Mouse (Mus musculus) neural tube, embryonic 14.5 days (tissue): Measurements from ENCODE around the gene Dab2ip. TPM values are rescaled to one million over a fixed set of nuclear protein-coding genes. Genes with fewer than 3 reads are reported as not detected.

ENCODE experiments used
- ATAC-seq: fragments of 200-750 bp; cut with Nextera tagmentation; 2 replicates; pipeline ENCODE4 v1.8.0; 2017; ENCODE audit warnings: low read depth, mild to moderate bottlenecking, moderate TSS enrichment, moderate library complexity
- H3K27ac ChIP-seq: fragments of 300-500 bp; sonication (generic); 2 replicates; pipeline ENCODE4 v1.5.1; 2014; ENCODE audit warnings: low read depth, mild to moderate bottlenecking, control low read depth, low read length, moderate library complexity, mixed read lengths
- H3K27me3 ChIP-seq: fragments of 300-500 bp; sonication (generic); 2 replicates; pipeline ENCODE4 v1.6.1; 2014; ENCODE audit warnings: low read length; ENCODE audit not compliant: control insufficient read depth, insufficient read depth
- H3K36me3 ChIP-seq: fragments of 300-500 bp; sonication (generic); 2 replicates; pipeline ENCODE4 v1.6.1; 2014; ENCODE audit warnings: low read length, mixed read lengths; ENCODE audit not compliant: control insufficient read depth, insufficient read depth
- H3K4me1 ChIP-seq: fragments of 300-500 bp; sonication (generic); 2 replicates; pipeline ENCODE4 v1.6.1; 2014; ENCODE audit warnings: low read length; ENCODE audit not compliant: control insufficient read depth, insufficient read depth
- H3K4me2 ChIP-seq: fragments of 300-500 bp; sonication (generic); 2 replicates; pipeline ENCODE4 v1.6.1; 2014; ENCODE audit warnings: mild to moderate bottlenecking, low read depth, low read length, control low read depth
- H3K4me3 ChIP-seq: fragments of 300-500 bp; sonication (generic); 2 replicates; pipeline ENCODE4 v1.5.1; 2014; ENCODE audit warnings: low read depth, low read length, control low read depth, mixed read lengths
- H3K9ac ChIP-seq: fragments of 300-500 bp; sonication (generic); replicated peaks from 2 replicates; pipeline ENCODE4 v1.6.1; 2014; ENCODE audit warnings: low read depth, mild to moderate bottlenecking, control low read depth, low read length, mixed read lengths
- H3K9me3 ChIP-seq: fragments of 300-500 bp; sonication (generic); 2 replicates; pipeline ENCODE4 v1.6.1; 2016; ENCODE audit warnings: low read length; ENCODE audit not compliant: control insufficient read depth
- WGBS: fragments of 180-500 bp; shearing (Covaris S2); extraction: QIAGEN DNeasy Blood & Tissue Kit; methylation state at CpG from one replicate; pipeline ENCODE4 v1.1.7; 2014; 5-methylcytosine and 5-hydroxymethylcytosine counted together
- polyA plus RNA-seq: library from polyadenylated mRNA; unstranded; fragments of >200 nt; fragmentation: Nextera tagmentation; extraction: Ambion mirVana; gene quantifications from 2 replicates; pipeline ENCODE4 v1.2.1, GENCODE M21; 2014

The Dab2ip gene
- polyA plus RNA-seq, 1 experiment from 2014 or later: 48.5 TPM

- 86% methylated on average over 11 of the region's 11 CpGs for WGBS
- Histone ChIP-seq H3K9ac (no peak overlapping the region), H3K4me1 (peaks cover 53% of the 10 kb centered on the region), H3K9me3 (no peaks in the 10 kb centered on the region), H3K4me2 (no peak overlapping the region), H3K4me3 (no peak overlapping the region), H3K36me3 (no peaks in the 10 kb centered on the region), H3K27me3 (no peaks in the 10 kb centered on the region), H3K27ac (0 out of 2 replicates have a peak overlapping the region, but pooled peaks have one; percentile 5)
- ATAC-seq: no peak
Measured at GRCm38 (mm10) chr2:35692272-35692900, 134.3 kb downstream of the Dab2ip start.

GRCm38 (mm10) chr2:35693037-35693436 is 135.0 kb downstream of the Dab2ip start:
- Histone ChIP-seq H3K9me3 (no peaks in the 10 kb centered on the region), H3K4me3 (no peak overlapping the region), H3K4me2 (no peak overlapping the region), H3K9ac (no peak overlapping the region), H3K4me1 (peaks cover 46% of the 10 kb centered on the region), H3K36me3 (no peaks in the 10 kb centered on the region), H3K27me3 (no peaks in the 10 kb centered on the region), H3K27ac (no peak overlapping the region)
- ATAC-seq: no peak
- WGBS: 81% methylated on average over 7 of the region's 7 CpGs

- no peak for ATAC-seq
- Histone ChIP-seq H3K9me3 (no peaks in the 10 kb centered on the region), H3K27me3 (no peaks in the 10 kb centered on the region), H3K4me1 (peaks cover 46% of the 10 kb centered on the region), H3K27ac (no peak overlapping the region), H3K36me3 (no peaks in the 10 kb centered on the region), H3K4me2 (no peak overlapping the region), H3K4me3 (no peak overlapping the region), H3K9ac (no peak overlapping the region)
- 52% methylated on average over 2 of the region's 2 CpGs for WGBS
Measured at GRCm38 (mm10) chr2:35694111-35694510, 136.0 kb downstream of the Dab2ip start.

- no peak overlapping the region for H3K9ac ChIP-seq
- H3K36me3 ChIP-seq: no peaks in the 10 kb centered on the region
- no peaks in the 10 kb centered on the region for H3K27me3 ChIP-seq
- ATAC-seq: no peak
- no peak overlapping the region for H3K4me3 ChIP-seq
- H3K9me3 ChIP-seq: no peaks in the 10 kb centered on the region
- H3K27ac ChIP-seq: no peak overlapping the region
- H3K4me2 ChIP-seq: no peak overlapping the region
- peaks cover 40% of the 10 kb centered on the region for H3K4me1 ChIP-seq
- 69% methylated on average over 7 of the region's 7 CpGs for WGBS
Measured at GRCm38 (mm10) chr2:35696193-35696541, 138.1 kb downstream of the Dab2ip start.

GRCm38 (mm10) chr2:35696542-35697391 is 138.7 kb downstream of the Dab2ip start:
- no peak; the same call in 1 of the 2 replicates for ATAC-seq
- Histone ChIP-seq H3K4me3 (no peak overlapping the region), H3K9me3 (no peaks in the 10 kb centered on the region), H3K9ac (no peak overlapping the region), H3K27ac (no peak overlapping the region), H3K4me1 (peaks cover 34% of the 10 kb centered on the region), H3K4me2 (0 out of 2 replicates have a peak overlapping the region, but pooled peaks have one; percentile 3), H3K36me3 (no peaks in the 10 kb centered on the region), H3K27me3 (no peaks in the 10 kb centered on the region)
- WGBS: 45% methylated on average over 3 of the region's 3 CpGs

GRCm38 (mm10) chr2:35697768-35698167 is 139.7 kb downstream of the Dab2ip start:
- Histone ChIP-seq H3K4me2 (no peak overlapping the region), H3K27me3 (no peaks in the 10 kb centered on the region), H3K4me3 (no peak overlapping the region), H3K27ac (no peak overlapping the region), H3K9me3 (no peaks in the 10 kb centered on the region), H3K9ac (no peak overlapping the region), H3K4me1 (peaks cover 28% of the 10 kb centered on the region), H3K36me3 (no peaks in the 10 kb centered on the region)
- no peak for ATAC-seq
- WGBS: 92% methylated on average over 3 of the region's 3 CpGs

- 85% methylated on average over 2 of the region's 2 CpGs for WGBS
- H3K27ac ChIP-seq: no peak overlapping the region
- no peaks in the 10 kb centered on the region for H3K27me3 ChIP-seq
- peaks cover 17% of the 10 kb centered on the region for H3K4me1 ChIP-seq
- no peak for ATAC-seq
- H3K9me3 ChIP-seq: no peaks in the 10 kb centered on the region
- H3K36me3 ChIP-seq: no peaks in the 10 kb centered on the region
- H3K9ac ChIP-seq: no peak overlapping the region
- no peak overlapping the region for H3K4me2 ChIP-seq
- H3K4me3 ChIP-seq: no peak overlapping the region
Measured at GRCm38 (mm10) chr2:35700966-35701365, 142.9 kb downstream of the Dab2ip start.

GRCm38 (mm10) chr2:35702001-35702400 is 143.9 kb downstream of the Dab2ip start:
- 95% methylated on average over 7 of the region's 7 CpGs for WGBS
- Histone ChIP-seq H3K27me3 (no peaks in the 10 kb centered on the region), H3K9me3 (no peaks in the 10 kb centered on the region), H3K36me3 (no peaks in the 10 kb centered on the region), H3K9ac (no peak overlapping the region), H3K27ac (0 out of 2 replicates have a peak overlapping the region, but pooled peaks have one; percentile 3), H3K4me1 (peaks cover 9% of the 10 kb centered on the region), H3K4me3 (no peak overlapping the region), H3K4me2 (no peak overlapping the region)
- ATAC-seq: no peak

GRCm38 (mm10) chr2:35702608-35703007 is 144.5 kb downstream of the Dab2ip start:
- Histone ChIP-seq H3K4me2 (no peak overlapping the region), H3K36me3 (no peaks in the 10 kb centered on the region; the same call in 1 of the 2 replicates), H3K4me3 (no peak overlapping the region), H3K9me3 (no peaks in the 10 kb centered on the region), H3K27ac (peak overlapping the region; percentile 55), H3K27me3 (no peaks in the 10 kb centered on the region), H3K4me1 (peaks cover 5% of the 10 kb centered on the region; the same call in 1 of the 2 replicates), H3K9ac (no peak overlapping the region)
- peak; percentile 20; the same call in 1 of the 2 replicates for ATAC-seq
- WGBS: 50% methylated on average over 6 of the region's 6 CpGs
